Mouse (Mus musculus): ENCODE results near the gene Vmn1r80.

GRCm38 (mm10) chr7:12204141-12204540, 15.1 kb downstream of the Vmn1r80 start:
- TF ChIP-seq CTCF (IDR thresholded peaks at IDR 0.05; ENCODE audit: borderline replicate concordance, extremely low read depth, insufficient read depth, insufficient read length): no peak
- TF ChIP-seq POLR2A (IDR thresholded peaks at IDR 0.05; ENCODE audit: borderline replicate concordance, extremely low read depth, insufficient read depth, insufficient read length, poor library complexity, severe bottlenecking): no peak
